Mouse (Mus musculus): ENCODE measurements around the gene Olfr1029. TPM values are rescaled to one million over a fixed set of nuclear protein-coding genes. Genes with fewer than 3 reads are reported as not detected.
"Not testable (repeated sequence)": the region's sequence is repeated elsewhere in the genome, so short reads cannot be mapped to it uniquely, and the experiment has no call there.

Gene Olfr1029
- not detected in 2 replicates for polyA plus RNA-seq (2012; rRNA removed)

GRCm38 (mm10) chr2:85973595-85973994 is at the start of gene Olfr1029:
Olfr1029 (plus strand) TSS chr2:85973895.
- no peak for TF ChIP-seq CTCF (IDR thresholded peaks at IDR 0.05; ENCODE audit: borderline replicate concordance, insufficient read depth, low read depth, low read length)
- TF ChIP-seq POLR2A (IDR thresholded peaks at IDR 0.05; ENCODE audit: borderline replicate concordance, insufficient read depth, low read length), result no peak
- Histone ChIP-seq H3K4me1 (ENCODE audit: control insufficient read depth, insufficient read depth, low read length) (no peaks in the 10 kb centered on the region), H3K4me3 (replicated peaks; ENCODE audit: insufficient read depth, low read depth, low read length) (no peak within 1 kb of the TSS), H3K27ac (ENCODE audit: insufficient read depth, low read length) (no peak within 1 kb of the TSS), H3K27me3 (ENCODE audit: control insufficient read depth, insufficient read depth, low read length) (no peaks in the 10 kb centered on the region)
- no peak for DNase-seq
- 92% methylated on average over 2 of the region's 2 CpGs for WGBS

GRCm38 (mm10) chr2:85950137-85950536 is 23.6 kb upstream of the Olfr1029 start, which contains the start of gene Olfr1028:
Olfr1028 (plus strand) TSS chr2:85950437.
- no peak for DNase-seq
- TF ChIP-seq POLR2A (IDR thresholded peaks at IDR 0.05; ENCODE audit: borderline replicate concordance, insufficient read depth, low read length), result no peak
- TF ChIP-seq CTCF (IDR thresholded peaks at IDR 0.05; ENCODE audit: borderline replicate concordance, insufficient read depth, low read depth, low read length), result no peak
- Histone ChIP-seq H3K4me1 (ENCODE audit: control insufficient read depth, insufficient read depth, low read length) (no peaks in the 10 kb centered on the region), H3K27me3 (ENCODE audit: control insufficient read depth, insufficient read depth, low read length) (no peaks in the 10 kb centered on the region), H3K27ac (ENCODE audit: insufficient read depth, low read length) (no peak within 1 kb of the TSS), H3K4me3 (replicated peaks; ENCODE audit: insufficient read depth, low read depth, low read length) (no peak within 1 kb of the TSS)
- WGBS, result 69% methylated on average over 1 of the region's 1 CpGs

- H3K4me1 ChIP-seq (ENCODE audit: control insufficient read depth, insufficient read depth, low read length), result no peaks in the 10 kb centered on the region
- H3K27ac ChIP-seq (ENCODE audit: insufficient read depth, low read length), result no peak within 1 kb of the TSS
- WGBS, result 77% methylated on average over 1 of the region's 1 CpGs
- DNase-seq, result no peak
- TF ChIP-seq CTCF (IDR thresholded peaks at IDR 0.05; ENCODE audit: borderline replicate concordance, insufficient read depth, low read depth, low read length), result no peak
- no peak for TF ChIP-seq POLR2A (IDR thresholded peaks at IDR 0.05; ENCODE audit: borderline replicate concordance, insufficient read depth, low read length)
- no peaks in the 10 kb centered on the region for H3K27me3 ChIP-seq (ENCODE audit: control insufficient read depth, insufficient read depth, low read length)
- no peak within 1 kb of the TSS for H3K4me3 ChIP-seq (replicated peaks; ENCODE audit: insufficient read depth, low read depth, low read length)
These were observed 5.3 kb downstream of the Olfr1029 start, which contains the start of gene Olfr1030 for GRCm38 (mm10) chr2:85978976-85979375. Olfr1030 (plus strand) TSS chr2:85979276.

GRCm38 (mm10) chr2:85990004-85990403 is 16.3 kb downstream of the Olfr1029 start, which contains the start of gene Olfr1031:
Olfr1031 (plus strand) TSS chr2:85990304.
- no peak for DNase-seq
- H3K4me3 ChIP-seq (replicated peaks; ENCODE audit: insufficient read depth, low read depth, low read length), result no peak within 1 kb of the TSS
- H3K4me1 ChIP-seq (ENCODE audit: control insufficient read depth, insufficient read depth, low read length), result no peaks in the 10 kb centered on the region
- no peak within 1 kb of the TSS for H3K27ac ChIP-seq (ENCODE audit: insufficient read depth, low read length)
- no peaks in the 10 kb centered on the region for H3K27me3 ChIP-seq (ENCODE audit: control insufficient read depth, insufficient read depth, low read length)
- 58% methylated on average over 3 of the region's 3 CpGs for WGBS
- no peak for TF ChIP-seq CTCF (IDR thresholded peaks at IDR 0.05; ENCODE audit: borderline replicate concordance, insufficient read depth, low read depth, low read length)
- TF ChIP-seq POLR2A (IDR thresholded peaks at IDR 0.05; ENCODE audit: borderline replicate concordance, insufficient read depth, low read length), result no peak

GRCm38 (mm10) chr2:86005240-86005639 is 31.5 kb downstream of the Olfr1029 start, which contains the start of gene Olfr1032:
Olfr1032 (plus strand) TSS chr2:86005540.
- Histone ChIP-seq H3K4me1 (ENCODE audit: control insufficient read depth, insufficient read depth, low read length) (no peaks in the 10 kb centered on the region), H3K27ac (ENCODE audit: insufficient read depth, low read length) (no peak within 1 kb of the TSS), H3K4me3 (replicated peaks; ENCODE audit: insufficient read depth, low read depth, low read length) (no peak within 1 kb of the TSS), H3K27me3 (ENCODE audit: control insufficient read depth, insufficient read depth, low read length) (no peaks in the 10 kb centered on the region)
- 89% methylated on average over 7 of the region's 7 CpGs for WGBS
- no peak for DNase-seq
- TF ChIP-seq POLR2A (IDR thresholded peaks at IDR 0.05; ENCODE audit: borderline replicate concordance, insufficient read depth, low read length) (no peak), CTCF (IDR thresholded peaks at IDR 0.05; ENCODE audit: borderline replicate concordance, insufficient read depth, low read depth, low read length) (no peak)

GRCm38 (mm10) chr2:86020406-86020805 is 46.7 kb downstream of the Olfr1029 start, which contains the start of gene Olfr1033:
Olfr1033 (plus strand) TSS chr2:86020633.
- H3K4me1 ChIP-seq (ENCODE audit: control insufficient read depth, insufficient read depth, low read length); DNase-seq; H3K4me3 ChIP-seq (replicated peaks; ENCODE audit: insufficient read depth, low read depth, low read length); H3K27ac ChIP-seq (ENCODE audit: insufficient read depth, low read length); H3K27me3 ChIP-seq (ENCODE audit: control insufficient read depth, insufficient read depth, low read length): not testable (repeated sequence)
- WGBS, result under 1% methylated on average over 11 of the region's 11 CpGs

GRCm38 (mm10) chr2:86021518-86021917 is 47.8 kb downstream of the Olfr1029 start:
- not testable (repeated sequence) for H3K4me3 ChIP-seq (replicated peaks; ENCODE audit: insufficient read depth, low read depth, low read length); H3K27ac ChIP-seq (ENCODE audit: insufficient read depth, low read length); DNase-seq; H3K27me3 ChIP-seq (ENCODE audit: control insufficient read depth, insufficient read depth, low read length); H3K4me1 ChIP-seq (ENCODE audit: control insufficient read depth, insufficient read depth, low read length)
- 40% methylated on average over 7 of the region's 9 CpGs for WGBS

Other genes with a start within 250 kb of the Olfr1029 start
- not detected in 2 replicates for gene Olfr1012, start 211.1 kb upstream of the Olfr1029 start, polyA plus RNA-seq (2012; rRNA removed)
- gene Olfr1013, start 206.8 kb upstream of the Olfr1029 start, polyA plus RNA-seq (2012; rRNA removed), result not detected in 2 replicates
- not detected in 2 replicates for gene Olfr1014, start 201.2 kb upstream of the Olfr1029 start, polyA plus RNA-seq (2012; rRNA removed)
- not detected in 2 replicates for gene Olfr1015, start 191.9 kb upstream of the Olfr1029 start, polyA plus RNA-seq (2012; rRNA removed)
- not detected in 2 replicates for gene Olfr1016, start 171.4 kb upstream of the Olfr1029 start, polyA plus RNA-seq (2012; rRNA removed)
- gene Olfr1018, start 155.4 kb upstream of the Olfr1029 start, polyA plus RNA-seq (2012; rRNA removed), result not detected in 2 replicates
- gene Olfr1019, start 128.4 kb upstream of the Olfr1029 start, polyA plus RNA-seq (2012; rRNA removed), result not detected in 2 replicates
- gene Olfr1020, start 126.9 kb upstream of the Olfr1029 start, polyA plus RNA-seq (2012; rRNA removed), result not detected in 2 replicates
- gene Olfr1022, start 105.3 kb upstream of the Olfr1029 start, polyA plus RNA-seq (2012; rRNA removed), result not detected in 2 replicates
- not detected in 2 replicates for gene Olfr1023, start 88.3 kb upstream of the Olfr1029 start, polyA plus RNA-seq (2012; rRNA removed)
- not detected in 2 replicates for gene Olfr1024, start 68.8 kb upstream of the Olfr1029 start, polyA plus RNA-seq (2012; rRNA removed)
- gene Olfr1025-ps1, start 58.7 kb upstream of the Olfr1029 start, polyA plus RNA-seq (2012; rRNA removed), result not detected in 2 replicates
- not detected in 2 replicates for gene Olfr1026, start 52.3 kb upstream of the Olfr1029 start, polyA plus RNA-seq (2012; rRNA removed)
- not detected in 2 replicates for gene Olfr1028, start 23.5 kb upstream of the Olfr1029 start, polyA plus RNA-seq (2012; rRNA removed)
- gene Olfr1030, start 5.4 kb downstream of the Olfr1029 start, polyA plus RNA-seq (2012; rRNA removed), result not detected in 2 replicates
- gene Olfr1031, start 16.4 kb downstream of the Olfr1029 start, polyA plus RNA-seq (2012; rRNA removed), result not detected in 2 replicates
- not detected in 2 replicates for gene Olfr1032, start 31.6 kb downstream of the Olfr1029 start, polyA plus RNA-seq (2012; rRNA removed)
- 0.11 and 0.21 TPM in 2 replicates for gene Olfr1033, start 46.7 kb downstream of the Olfr1029 start, polyA plus RNA-seq (2012; rRNA removed)
- 0.02 and 0.05 TPM in 2 replicates for gene Olfr1034, start 72.0 kb downstream of the Olfr1029 start, polyA plus RNA-seq (2012; rRNA removed)
- not detected in 2 replicates for gene Olfr1036, start 100.1 kb downstream of the Olfr1029 start, polyA plus RNA-seq (2012; rRNA removed)
- not detected in 2 replicates for gene Olfr1037, start 113.5 kb downstream of the Olfr1029 start, polyA plus RNA-seq (2012; rRNA removed)
- gene Olfr1039, start 162.0 kb downstream of the Olfr1029 start, polyA plus RNA-seq (2012; rRNA removed), result not detected in 2 replicates
- not detected in 2 replicates for gene Olfr1040, start 172.8 kb downstream of the Olfr1029 start, polyA plus RNA-seq (2012; rRNA removed)
- not detected in 2 replicates for gene Olfr1042, start 187.9 kb downstream of the Olfr1029 start, polyA plus RNA-seq (2012; rRNA removed)
- not detected in 2 replicates for gene Olfr1043, start 193.6 kb downstream of the Olfr1029 start, polyA plus RNA-seq (2012; rRNA removed)
- not detected in 2 replicates for gene Olfr1044, start 203.9 kb downstream of the Olfr1029 start, polyA plus RNA-seq (2012; rRNA removed)
- gene Olfr52, start 211.8 kb downstream of the Olfr1029 start, polyA plus RNA-seq (2012; rRNA removed), result not detected in 2 replicates
- not detected in 2 replicates for gene Olfr1045, start 229.1 kb downstream of the Olfr1029 start, polyA plus RNA-seq (2012; rRNA removed)
- gene Olfr1046, start 245.4 kb downstream of the Olfr1029 start, polyA plus RNA-seq (2012; rRNA removed), result not detected in 2 replicates